Mouse (Mus musculus): ENCODE data around the gene Egfr.

The Egfr gene

GRCm38 (mm10) chr11:16900653-16901416 is 148.8 kb downstream of the Egfr start:
- DNase-seq: no peak

DNA sequence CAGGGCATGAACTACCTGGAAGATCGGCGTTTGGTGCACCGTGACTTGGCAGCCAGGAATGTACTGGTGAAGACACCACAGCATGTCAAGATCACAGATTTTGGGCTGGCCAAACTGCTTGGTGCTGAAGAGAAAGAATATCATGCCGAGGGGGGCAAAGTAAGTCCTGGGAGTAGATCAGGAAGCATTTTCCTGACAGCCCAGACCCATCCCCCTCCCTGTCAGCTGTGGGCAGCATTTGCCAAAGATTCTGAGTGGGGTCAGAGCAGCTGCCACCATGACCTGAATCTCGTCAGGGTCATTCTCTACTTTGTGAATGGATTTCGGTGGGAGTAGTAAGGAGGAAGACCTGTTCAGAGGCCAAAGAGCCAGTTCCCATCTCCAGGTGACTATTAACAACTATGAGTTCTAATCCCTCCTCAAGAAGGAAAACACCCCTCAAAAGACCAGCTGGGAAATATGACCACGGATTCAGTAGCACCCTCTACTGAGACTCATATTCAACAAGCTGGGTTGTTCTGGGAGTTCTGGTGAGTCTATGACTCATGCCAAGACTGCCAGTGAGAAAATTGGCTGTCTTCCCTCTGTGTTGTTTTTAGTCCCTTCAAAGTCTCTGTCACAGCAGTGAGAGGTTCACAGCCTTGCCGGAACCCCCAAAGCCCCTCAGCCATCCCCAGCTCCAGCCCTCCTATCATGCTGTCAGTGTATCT is 152.5 kb downstream of the Egfr start:
- DNase-seq: peak; percentile 47

- DNase-seq: no peak
These were observed 153.0 kb downstream of the Egfr start for GRCm38 (mm10) chr11:16905012-16905332.

DNA sequence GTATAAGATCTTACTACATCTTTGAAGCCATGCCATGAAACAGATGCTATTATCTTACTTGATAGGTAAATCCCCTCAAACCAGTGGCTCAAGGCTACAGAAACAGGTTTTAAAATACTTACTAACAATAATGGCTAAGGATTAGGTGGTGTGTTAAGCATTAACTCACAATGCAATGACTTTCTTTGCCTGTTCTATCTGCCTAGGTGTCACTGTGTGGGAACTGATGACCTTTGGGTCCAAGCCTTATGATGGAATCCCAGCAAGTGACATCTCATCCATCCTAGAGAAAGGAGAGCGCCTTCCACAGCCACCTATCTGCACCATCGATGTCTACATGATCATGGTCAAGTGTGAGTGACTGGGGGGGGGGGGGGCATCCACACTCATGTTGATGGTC is 154.5 kb downstream of the Egfr start:
- DNase-seq: no peak

DNA sequence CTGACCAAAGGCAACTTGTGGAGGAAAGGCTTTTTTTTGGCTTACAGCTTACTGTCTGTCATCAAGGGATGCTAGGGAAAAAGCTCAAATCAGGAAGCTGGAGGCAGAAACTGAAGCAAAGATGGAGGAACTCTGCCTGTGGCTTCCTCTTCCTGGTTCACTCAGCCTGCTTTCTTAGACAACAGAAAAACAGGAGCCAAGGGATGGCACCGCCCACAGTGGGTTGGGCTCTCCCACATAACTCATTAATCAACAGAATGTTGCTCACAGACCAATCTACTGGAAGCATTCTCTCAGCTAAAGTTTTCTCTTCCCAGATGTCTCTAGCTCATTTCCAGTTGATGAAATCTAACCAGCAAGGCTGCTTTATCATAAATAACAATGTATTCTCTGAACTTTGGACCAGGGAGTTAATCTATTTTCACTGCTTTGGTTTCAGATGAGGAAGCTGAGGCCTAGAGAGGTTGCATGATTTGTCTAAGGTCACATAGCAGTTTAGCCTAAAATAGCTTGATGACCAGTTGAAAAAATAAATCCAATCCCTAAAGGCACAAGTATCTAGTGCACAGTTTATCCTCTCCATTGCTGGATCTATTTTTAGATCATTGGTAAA is 155.6 kb downstream of the Egfr start:
- DNase-seq: no peak

DNA sequence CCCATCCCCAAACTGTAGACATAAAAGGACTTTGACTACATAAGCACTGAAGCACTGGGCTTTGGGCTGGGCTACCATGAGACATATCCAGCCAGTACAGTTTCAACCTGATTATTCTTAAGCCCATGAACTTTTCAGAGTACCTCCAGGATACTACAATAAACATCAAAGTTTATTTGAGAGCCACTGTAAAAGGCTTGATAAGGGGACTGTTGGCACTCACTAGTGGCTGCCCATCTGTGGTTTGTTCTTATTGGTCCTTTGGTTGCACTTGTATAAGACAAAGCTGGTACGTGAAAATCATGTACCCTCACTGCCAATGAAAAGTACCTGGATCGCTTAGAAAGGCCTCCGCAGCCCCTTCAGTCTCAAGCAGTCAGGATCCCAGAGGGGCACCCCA is 162.8 kb downstream of the Egfr start:
- no peak for DNase-seq

- DNase-seq: no peak
These were observed 163.8 kb downstream of the Egfr start for GRCm38 (mm10) chr11:16915850-16916249.

GRCm38 (mm10) chr11:16917512-16917911 is 165.5 kb downstream of the Egfr start:
- DNase-seq: no peak

DNA sequence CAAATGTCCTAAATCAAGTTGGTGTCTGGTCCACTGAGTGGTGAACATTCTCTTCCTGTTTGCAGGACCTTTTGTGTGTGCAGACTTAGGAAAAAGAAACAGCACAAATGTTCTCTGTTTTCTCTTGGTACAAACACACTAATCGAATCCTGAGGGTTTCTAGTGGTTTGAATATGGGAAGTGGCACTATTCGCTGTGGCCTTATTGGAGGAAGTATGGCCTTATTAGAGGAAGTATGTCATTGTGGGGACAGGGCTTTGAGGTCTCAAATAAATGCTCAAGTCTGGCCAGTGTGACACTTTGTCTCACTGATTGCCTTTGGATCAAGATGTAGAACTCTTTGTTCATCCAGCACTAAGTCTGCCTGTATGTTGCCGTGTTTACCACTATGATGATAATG is 180.2 kb downstream of the Egfr start:
- DNase-seq: no peak

- no peak for DNase-seq
These were observed 183.7 kb downstream of the Egfr start for GRCm38 (mm10) chr11:16935577-16936236.

DNA sequence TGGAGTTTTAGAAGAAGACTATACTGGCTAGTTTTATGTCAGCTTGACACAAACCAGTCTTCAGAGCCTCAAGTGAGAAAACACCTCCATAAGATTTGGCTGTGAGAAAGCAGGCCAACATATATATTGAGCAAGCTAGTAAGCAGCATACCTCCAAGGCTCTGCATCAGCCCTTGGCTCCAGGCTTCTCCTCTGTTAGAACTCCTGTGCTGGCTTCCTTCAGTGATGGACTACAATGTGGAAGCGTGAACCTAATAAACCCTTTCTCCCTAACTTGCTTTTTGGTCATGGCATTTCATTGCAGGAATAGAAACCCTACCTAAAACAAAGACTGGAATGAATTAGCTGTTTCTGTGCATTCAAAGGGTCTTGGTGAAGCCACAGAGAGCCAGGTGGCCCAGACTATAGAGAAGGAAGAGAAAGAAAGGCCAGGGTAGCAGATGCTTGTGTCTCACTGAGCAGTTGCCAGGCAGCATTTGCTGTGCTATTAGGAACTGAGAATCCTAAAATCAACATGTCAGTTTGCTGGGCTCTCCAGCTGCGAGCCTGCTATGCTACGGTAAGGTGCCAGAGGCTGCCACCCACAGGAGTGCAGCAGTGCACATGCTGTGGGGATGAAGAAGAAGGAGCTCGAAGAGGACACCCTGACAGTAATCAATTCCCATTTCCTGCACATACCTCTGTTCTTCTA is 189.2 kb downstream of the Egfr start:
- DNase-seq: no peak

GRCm38 (mm10) chr11:16941973-16942452 is 190.0 kb downstream of the Egfr start:
- DNase-seq: no peak

DNA sequence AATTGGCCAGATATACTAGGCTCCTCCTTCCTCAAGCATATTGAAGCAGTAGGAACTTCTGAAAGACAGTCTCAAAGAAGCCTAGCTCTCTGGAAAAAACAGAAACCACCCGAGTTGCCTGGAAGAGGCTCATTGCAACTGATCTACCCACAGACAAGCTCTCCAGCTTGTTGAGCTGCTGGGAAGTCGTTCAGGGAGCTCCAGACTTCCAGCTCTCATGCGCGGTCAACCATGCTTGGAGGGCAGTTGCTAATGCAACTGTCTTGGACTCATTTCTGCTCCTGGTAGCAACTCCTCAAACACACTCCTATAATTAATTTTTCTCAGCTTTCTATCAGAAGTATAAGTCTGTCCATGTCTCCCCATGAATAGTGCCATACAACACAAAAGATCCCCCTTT is 191.0 kb downstream of the Egfr start:
- no peak for DNase-seq

DNA sequence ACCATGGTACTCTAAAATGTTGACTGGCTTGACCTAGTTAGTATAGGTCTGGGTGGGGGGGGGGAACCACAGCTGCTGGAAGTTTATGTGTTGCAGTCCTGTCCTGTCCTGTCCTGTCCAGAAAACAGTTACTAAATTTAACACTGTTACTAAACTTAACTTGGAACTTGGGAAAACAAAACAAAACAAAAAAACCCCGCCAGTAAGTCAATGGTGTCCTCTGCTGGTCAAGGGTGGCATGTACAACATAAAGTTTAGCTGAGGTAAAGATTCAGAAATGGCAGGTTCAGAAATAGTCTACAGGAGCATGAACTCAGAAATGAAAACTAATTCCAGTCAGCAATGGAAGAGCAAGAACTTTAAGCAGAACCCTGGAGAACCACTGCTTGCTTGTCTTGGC is 196.8 kb downstream of the Egfr start:
- DNase-seq: no peak

GRCm38 (mm10) chr11:16950226-16950975 is 198.4 kb downstream of the Egfr start:
- DNase-seq: no peak

- peak; percentile 96 for DNase-seq
These were observed 199.2 kb downstream of the Egfr start, which contains the start of gene Fbxo48 for GRCm38 (mm10) chr11:16950976-16951760. Gene Fbxo48 (plus strand): TSS chr11:16951375.

GRCm38 (mm10) chr11:16951761-16952010 is 199.7 kb downstream of the Egfr start:
- no peak for DNase-seq

DNA sequence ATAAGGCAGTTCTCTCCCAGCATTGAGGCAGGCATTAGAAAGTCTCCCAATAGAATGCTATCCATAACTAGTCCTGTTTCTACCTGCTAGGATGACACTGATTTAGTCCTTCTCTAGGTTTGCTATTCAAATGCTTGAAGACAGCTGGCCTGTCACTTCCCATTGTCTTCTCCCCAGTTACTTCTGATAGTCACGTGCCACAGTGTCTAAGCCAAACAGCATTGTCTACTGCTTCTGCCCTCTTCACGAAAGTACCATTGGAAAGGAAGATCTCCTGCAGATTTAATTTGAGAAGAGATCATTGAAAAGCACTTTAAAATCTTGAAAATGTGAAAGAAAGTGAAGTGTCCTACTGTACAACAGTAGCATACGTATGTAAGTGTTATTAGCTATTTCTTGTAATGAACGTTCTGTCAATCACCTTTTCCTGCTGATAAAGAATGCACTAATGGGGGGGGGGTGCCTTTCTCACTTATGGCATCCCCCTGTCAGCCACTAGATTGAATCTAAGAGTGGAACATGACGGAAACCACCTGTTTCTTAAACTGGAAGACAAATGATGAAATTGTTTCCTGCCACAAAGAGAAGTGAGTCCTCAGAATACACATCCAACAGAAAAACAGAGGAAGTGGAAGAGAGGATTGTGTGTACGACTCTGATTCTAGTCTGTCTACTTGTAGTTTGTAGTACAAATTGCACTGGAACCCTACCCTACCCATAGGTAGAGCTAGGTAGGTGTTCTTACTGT is 204.3 kb downstream of the Egfr start:
- no peak for DNase-seq

DNA sequence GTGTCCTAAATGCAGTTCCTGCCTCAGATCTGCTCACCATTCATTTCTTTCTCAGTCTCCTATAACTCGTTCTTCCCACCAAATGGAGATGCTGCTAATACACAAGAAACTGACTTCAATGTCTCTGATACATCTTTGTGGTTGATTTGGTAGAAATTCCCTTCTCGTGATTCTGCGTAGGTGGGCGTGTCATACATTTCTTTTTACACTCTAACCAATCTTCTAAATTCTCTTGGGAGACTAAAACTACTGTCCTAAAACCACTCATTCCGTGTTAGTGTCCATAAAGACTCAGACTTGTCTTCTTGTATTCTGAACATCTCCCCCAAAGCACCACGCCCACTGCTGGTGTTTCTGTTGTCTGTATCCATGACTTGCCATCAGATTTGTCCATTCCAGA is 205.0 kb downstream of the Egfr start:
- no peak for DNase-seq

DNA sequence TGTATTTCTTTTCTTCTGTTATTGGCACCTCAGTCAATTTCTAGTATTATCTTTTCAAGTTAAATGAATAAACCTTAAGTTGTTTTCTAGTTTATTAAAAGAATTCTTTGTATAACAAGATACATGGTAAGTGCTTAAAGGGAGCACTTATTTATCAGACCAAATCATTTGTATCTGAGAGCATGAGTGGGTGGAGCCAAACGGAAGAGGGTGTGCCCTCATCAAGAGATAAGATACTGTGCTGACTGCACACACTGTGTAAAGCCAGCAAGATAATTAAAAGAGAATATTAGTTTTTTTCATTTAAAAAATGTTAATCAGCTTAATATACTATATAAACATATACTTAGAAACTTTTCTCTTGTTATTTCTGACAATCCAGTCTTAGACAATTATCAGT is 206.5 kb downstream of the Egfr start:
- no peak for DNase-seq

Data from right cerebral cortex, adult 18-20 months (tissue).